Mouse (Mus musculus) heart, embryonic 15.5 days (tissue): Measurements from ENCODE around the gene Wdr20. TPM values are rescaled to one million over a fixed set of nuclear protein-coding genes. Genes with fewer than 3 reads are reported as not detected.

Experiments used
- ATAC-seq: fragments of 200-750 bp; cut with Nextera tagmentation; replicated peaks from 2 replicates; pipeline ENCODE4 v1.8.0; 2017; ENCODE audit warnings: low read depth, moderate TSS enrichment; ENCODE audit not compliant: insufficient number of reproducible peaks, insufficient read depth, low FRiP score
- H3K27ac ChIP-seq: fragments of 300-500 bp; sonication (generic); 2 replicates; pipeline ENCODE4 v1.5.1; 2015; ENCODE audit warnings: mild to moderate bottlenecking, inconsistent platforms
- H3K27me3 ChIP-seq: fragments of 300-500 bp; sonication (generic); 2 replicates; pipeline ENCODE4 v1.6.1; 2015; ENCODE audit warnings: inconsistent platforms
- H3K36me3 ChIP-seq: fragments of 300-500 bp; sonication (generic); 2 replicates; pipeline ENCODE4 v1.6.1; 2015; ENCODE audit warnings: mild to moderate bottlenecking, inconsistent platforms
- H3K4me1 ChIP-seq: fragments of 300-500 bp; sonication (generic); replicated peaks from 2 replicates; pipeline ENCODE4 v1.6.1; 2015; ENCODE audit warnings: inconsistent platforms
- H3K4me2 ChIP-seq: fragments of 300-500 bp; sonication (generic); 2 replicates; pipeline ENCODE4 v1.6.1; 2015; ENCODE audit warnings: inconsistent platforms, mild to moderate bottlenecking, moderate library complexity
- H3K4me3 ChIP-seq: fragments of 300-500 bp; sonication (generic); 2 replicates; pipeline ENCODE4 v1.5.1; 2015; ENCODE audit warnings: mild to moderate bottlenecking, inconsistent platforms
- H3K9ac ChIP-seq: fragments of 300-500 bp; sonication (generic); 2 replicates; pipeline ENCODE4 v1.6.1; 2015; ENCODE audit warnings: mild to moderate bottlenecking, inconsistent platforms
- H3K9me3 ChIP-seq: fragments of 300-500 bp; sonication (generic); replicated peaks from 2 replicates; pipeline ENCODE4 v1.6.1; 2016; ENCODE audit warnings: inconsistent platforms
- WGBS: fragments of 180-500 bp; shearing (Covaris S2); methylation state at CpG from one replicate; pipeline ENCODE4 v1.1.7; 2015; ENCODE audit warnings: mixed read lengths; 5-methylcytosine and 5-hydroxymethylcytosine counted together
- polyA plus RNA-seq: library from polyadenylated mRNA; unstranded; fragments of >200 nt; fragmentation: Nextera tagmentation; extraction: Ambion mirVana; gene quantifications from 2 replicates; pipeline ENCODE4 v1.2.1, GENCODE M21; 2015

Gene Wdr20
- polyA plus RNA-seq, 1 experiment from 2014 or later = 14.7 TPM

DNA sequence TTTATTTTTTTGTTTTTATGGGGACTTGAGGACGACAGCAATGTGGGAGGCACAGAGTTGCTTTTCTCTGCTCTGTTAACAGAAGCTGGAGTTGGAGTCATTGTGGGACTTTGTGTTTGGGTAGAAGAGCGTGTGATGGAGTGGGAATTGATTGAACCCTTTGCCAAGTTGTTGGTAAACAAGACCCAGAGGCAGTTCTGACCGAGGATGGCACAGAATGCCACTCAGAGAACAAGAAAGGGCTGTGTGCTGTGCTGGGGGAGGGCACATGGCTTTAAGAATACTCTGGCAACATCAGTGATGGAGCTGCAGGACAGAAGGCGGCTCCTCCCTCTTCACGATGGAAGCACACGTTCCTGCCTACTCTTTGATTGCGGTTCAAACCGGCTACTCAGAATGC is 43.4 kb downstream of the Wdr20 start:
- Histone ChIP-seq H3K27ac (no peak overlapping the region), H3K9ac (no peak overlapping the region), H3K9me3 (no peaks in the 10 kb centered on the region), H3K4me1 (peaks cover 21% of the 10 kb centered on the region), H3K27me3 (no peaks in the 10 kb centered on the region), H3K36me3 (peaks cover 30% of the 10 kb centered on the region), H3K4me3 (no peak overlapping the region), H3K4me2 (no peak overlapping the region)
- WGBS = 82% methylated on average over 8 of the region's 8 CpGs
- no peak for ATAC-seq

- H3K36me3 ChIP-seq = peaks cover 30% of the 10 kb centered on the region
- no peaks in the 10 kb centered on the region for H3K9me3 ChIP-seq
- no peak overlapping the region for H3K4me3 ChIP-seq
- H3K9ac ChIP-seq = no peak overlapping the region
- H3K4me1 ChIP-seq = peaks cover 18% of the 10 kb centered on the region
- 58% methylated on average over 1 of the region's 1 CpGs for WGBS
- no peaks in the 10 kb centered on the region for H3K27me3 ChIP-seq
- H3K27ac ChIP-seq = no peak overlapping the region
- no peak overlapping the region for H3K4me2 ChIP-seq
- ATAC-seq = no peak
These were observed 44.5 kb downstream of the Wdr20 start for GRCm38 (mm10) chr12:110782278-110782677.

GRCm38 (mm10) chr12:110784211-110784610 is 46.5 kb downstream of the Wdr20 start:
- H3K4me3 ChIP-seq = no peak overlapping the region
- H3K27me3 ChIP-seq = no peaks in the 10 kb centered on the region
- H3K36me3 ChIP-seq = peaks cover 30% of the 10 kb centered on the region
- 76% methylated on average over 2 of the region's 2 CpGs for WGBS
- no peak for ATAC-seq
- H3K9ac ChIP-seq = no peak overlapping the region
- H3K27ac ChIP-seq = 0 out of 2 replicates have a peak overlapping the region, but pooled peaks have one; percentile 24
- no peak overlapping the region for H3K4me2 ChIP-seq
- no peaks in the 10 kb centered on the region for H3K9me3 ChIP-seq
- H3K4me1 ChIP-seq = peaks cover 7% of the 10 kb centered on the region; the same call in 1 of the 2 replicates

- Histone ChIP-seq H3K36me3 (peaks cover 18% of the 10 kb centered on the region; the same call in 1 of the 2 replicates), H3K9ac (no peak overlapping the region), H3K9me3 (no peaks in the 10 kb centered on the region), H3K4me2 (no peak overlapping the region), H3K27ac (no peak overlapping the region), H3K4me3 (no peak overlapping the region), H3K4me1 (peaks cover 12% of the 10 kb centered on the region; the same call in 1 of the 2 replicates), H3K27me3 (no peaks in the 10 kb centered on the region)
- no peak for ATAC-seq
- WGBS = 90% methylated on average over 4 of the region's 4 CpGs
These were observed 48.5 kb downstream of the Wdr20 start for GRCm38 (mm10) chr12:110786243-110786642.

DNA sequence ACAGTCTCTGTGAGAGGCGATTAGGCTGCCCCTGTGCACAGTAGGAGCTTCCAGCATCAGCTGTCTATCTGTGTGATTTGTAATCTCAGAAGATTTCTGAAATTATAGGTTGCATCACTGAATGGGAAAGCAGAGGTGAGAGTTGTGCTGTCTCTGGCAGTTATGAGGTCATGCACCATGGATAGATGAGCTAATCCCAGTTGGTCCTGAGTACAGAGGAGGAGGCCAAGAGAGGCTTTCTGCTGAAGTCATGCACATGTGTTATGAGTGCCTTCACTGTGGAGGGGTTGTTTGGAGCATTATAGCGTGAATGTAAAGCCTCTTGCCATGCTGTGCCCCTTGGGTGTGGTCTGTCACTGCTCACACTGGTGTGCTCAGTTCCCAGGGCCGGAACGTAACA is 52.8 kb downstream of the Wdr20 start:
- ATAC-seq = no peak
- Histone ChIP-seq H3K36me3 (no peaks in the 10 kb centered on the region; the same call in 1 of the 2 replicates), H3K27ac (no peak overlapping the region), H3K4me2 (no peak overlapping the region), H3K4me3 (no peak overlapping the region), H3K9ac (no peak overlapping the region), H3K4me1 (peaks cover 10% of the 10 kb centered on the region), H3K27me3 (no peaks in the 10 kb centered on the region), H3K9me3 (no peaks in the 10 kb centered on the region)
- 90% methylated on average over 4 of the region's 4 CpGs for WGBS

GRCm38 (mm10) chr12:110791026-110791425 is 53.3 kb downstream of the Wdr20 start:
- ATAC-seq = no peak
- 85% methylated on average over 8 of the region's 8 CpGs for WGBS
- H3K9me3 ChIP-seq = no peaks in the 10 kb centered on the region
- H3K4me3 ChIP-seq = no peak overlapping the region
- no peak overlapping the region for H3K27ac ChIP-seq
- H3K36me3 ChIP-seq = no peaks in the 10 kb centered on the region; the same call in 1 of the 2 replicates
- H3K4me1 ChIP-seq = peaks cover 10% of the 10 kb centered on the region
- no peak overlapping the region for H3K4me2 ChIP-seq
- no peaks in the 10 kb centered on the region for H3K27me3 ChIP-seq
- no peak overlapping the region for H3K9ac ChIP-seq

DNA sequence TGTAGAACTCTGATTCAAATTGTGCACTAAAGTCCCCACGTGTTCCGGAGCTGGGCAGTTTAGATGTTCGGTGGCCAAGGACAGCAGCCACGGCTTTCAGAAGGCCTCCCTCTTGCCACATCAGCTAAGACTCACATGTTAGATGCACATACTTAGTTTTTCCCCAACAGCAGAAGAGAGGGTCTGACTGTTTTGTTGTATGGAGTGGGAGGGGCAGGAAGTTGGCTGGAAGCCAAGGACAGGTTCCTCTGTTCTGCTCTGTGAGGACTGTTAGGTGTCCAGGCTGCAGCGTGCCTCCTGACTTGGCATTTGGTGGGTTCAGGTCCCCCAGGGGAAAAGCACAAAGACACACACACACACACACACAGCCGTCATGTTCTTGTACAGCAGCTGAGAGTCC is 57.3 kb downstream of the Wdr20 start:
- 82% methylated on average over 6 of the region's 6 CpGs for WGBS
- no peak for ATAC-seq

DNA sequence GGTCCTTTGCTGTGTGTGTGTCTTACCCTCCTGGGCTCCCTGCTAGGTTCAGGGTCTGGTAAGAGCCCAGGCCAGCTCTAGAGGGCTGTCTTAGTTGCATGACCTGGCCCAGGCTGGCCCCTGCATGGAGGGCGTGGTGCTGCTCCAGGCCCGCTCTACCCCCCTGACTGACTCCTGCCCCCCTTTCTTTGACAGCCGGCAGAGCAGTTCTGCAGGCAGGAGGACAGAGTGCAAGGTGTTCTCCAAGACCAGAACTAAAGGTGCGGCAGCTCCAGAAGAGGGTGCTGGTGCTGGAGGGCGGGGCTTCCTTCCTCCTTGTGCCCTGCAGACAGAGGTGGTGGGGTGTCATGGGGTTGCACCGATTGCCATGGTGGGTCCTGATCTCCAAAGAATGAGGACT is 59.0 kb downstream of the Wdr20 start:
- no peak for ATAC-seq
- no peak overlapping the region for H3K27ac ChIP-seq
- H3K27me3 ChIP-seq = no peaks in the 10 kb centered on the region
- no peak overlapping the region for H3K9ac ChIP-seq
- H3K4me2 ChIP-seq = no peak overlapping the region
- 76% methylated on average over 6 of the region's 6 CpGs for WGBS
- no peak overlapping the region for H3K4me3 ChIP-seq
- H3K4me1 ChIP-seq = peaks cover 21% of the 10 kb centered on the region
- H3K9me3 ChIP-seq = no peaks in the 10 kb centered on the region
- H3K36me3 ChIP-seq = no peaks in the 10 kb centered on the region; the same call in 1 of the 2 replicates

More for the DNA sequence above, 57.3 kb downstream of the Wdr20 start:
- no peak overlapping the region for H3K4me2 ChIP-seq
- no peak overlapping the region for H3K9ac ChIP-seq
- H3K4me1 ChIP-seq = peaks cover 25% of the 10 kb centered on the region
- H3K27ac ChIP-seq = no peak overlapping the region
- no peaks in the 10 kb centered on the region; the same call in 1 of the 2 replicates for H3K36me3 ChIP-seq
- no peaks in the 10 kb centered on the region for H3K27me3 ChIP-seq
- H3K4me3 ChIP-seq = no peak overlapping the region
- H3K9me3 ChIP-seq = no peaks in the 10 kb centered on the region

- no peaks in the 10 kb centered on the region for H3K9me3 ChIP-seq
- 87% methylated on average over 6 of the region's 6 CpGs for WGBS
- no peaks in the 10 kb centered on the region for H3K27me3 ChIP-seq
- no peak for ATAC-seq
- no peak overlapping the region for H3K4me3 ChIP-seq
- no peaks in the 10 kb centered on the region; the same call in 1 of the 2 replicates for H3K36me3 ChIP-seq
- peaks cover 24% of the 10 kb centered on the region for H3K4me1 ChIP-seq
- H3K9ac ChIP-seq = no peak overlapping the region
- H3K4me2 ChIP-seq = no peak overlapping the region
- peak overlapping the region; percentile 37; the same call in 1 of the 2 replicates for H3K27ac ChIP-seq
These were observed 59.5 kb downstream of the Wdr20 start for GRCm38 (mm10) chr12:110797202-110797601.

DNA sequence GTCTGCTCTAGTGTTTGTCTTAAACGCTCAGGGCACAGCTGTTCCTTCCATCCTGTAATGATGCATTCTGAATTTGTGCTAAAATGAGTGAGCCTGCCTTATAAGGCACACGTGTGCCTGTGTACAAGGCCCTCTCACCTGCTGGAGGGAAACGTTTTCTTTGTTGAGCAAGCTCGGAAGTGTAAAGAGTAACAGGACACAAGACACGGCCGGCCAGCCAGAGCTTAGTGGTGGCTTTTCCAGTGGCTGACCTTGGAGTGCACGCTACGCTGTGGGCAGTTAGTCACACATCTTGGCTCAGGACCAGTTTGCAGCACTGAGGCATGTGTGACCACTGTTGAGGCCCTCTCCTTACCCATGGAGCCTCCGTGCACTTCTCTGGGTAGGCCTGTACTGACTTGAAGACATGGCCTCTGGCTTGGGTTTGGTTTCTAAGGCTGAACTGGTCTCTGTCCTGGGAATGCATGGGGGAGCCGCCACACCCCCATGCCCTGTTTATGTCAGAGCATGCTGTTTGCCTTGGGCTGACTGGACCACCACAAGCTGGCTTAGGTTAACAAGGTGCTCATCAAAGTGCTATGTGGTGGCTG is 60.2 kb downstream of the Wdr20 start:
- Histone ChIP-seq H3K4me1 (peaks cover 27% of the 10 kb centered on the region), H3K9ac (no peak overlapping the region), H3K36me3 (no peaks in the 10 kb centered on the region), H3K27me3 (no peaks in the 10 kb centered on the region), H3K27ac (peak overlapping the region; percentile 37), H3K4me2 (no peak overlapping the region), H3K9me3 (no peaks in the 10 kb centered on the region), H3K4me3 (no peak overlapping the region)
- WGBS = 78% methylated on average over 10 of the region's 10 CpGs
- ATAC-seq = no peak

- H3K9ac ChIP-seq = no peak overlapping the region
- no peaks in the 10 kb centered on the region for H3K36me3 ChIP-seq
- H3K27me3 ChIP-seq = no peaks in the 10 kb centered on the region
- WGBS = 81% methylated on average over 4 of the region's 4 CpGs
- ATAC-seq = no peak
- H3K9me3 ChIP-seq = no peaks in the 10 kb centered on the region
- H3K27ac ChIP-seq = no peak overlapping the region
- H3K4me3 ChIP-seq = no peak overlapping the region
- no peak overlapping the region for H3K4me2 ChIP-seq
- peaks cover 30% of the 10 kb centered on the region for H3K4me1 ChIP-seq
These were observed 61.5 kb downstream of the Wdr20 start for GRCm38 (mm10) chr12:110799226-110799625.

- H3K4me3 ChIP-seq = no peak overlapping the region
- no peak overlapping the region for H3K4me2 ChIP-seq
- H3K9me3 ChIP-seq = no peaks in the 10 kb centered on the region
- peaks cover 33% of the 10 kb centered on the region for H3K4me1 ChIP-seq
- no peak overlapping the region for H3K27ac ChIP-seq
- H3K27me3 ChIP-seq = no peaks in the 10 kb centered on the region
- no peak overlapping the region for H3K9ac ChIP-seq
- no peaks in the 10 kb centered on the region for H3K36me3 ChIP-seq
- no peak for ATAC-seq
- 64% methylated on average over 10 of the region's 10 CpGs for WGBS
These were observed 64.2 kb downstream of the Wdr20 start for GRCm38 (mm10) chr12:110801876-110802464.
